Mouse (Mus musculus): ENCODE data around the gene Arfrp1. TPM values are rescaled to one million over a fixed set of nuclear protein-coding genes. Genes with fewer than 3 reads are reported as not detected.

The Arfrp1 gene
- polyA plus RNA-seq, 2 experiments, result 14.8 to 21.1 TPM

- DNase-seq (ENCODE audit: low read depth in 3 of 3, low spot score in 3 of 3), result no peak
- no peak for ATAC-seq (ENCODE audit: insufficient read depth)
- Histone ChIP-seq H3K27me3 (ENCODE audit: control insufficient read depth, insufficient read depth, low read length) (no peaks in the 10 kb centered on the region), H3K36me3 (replicated peaks; ENCODE audit: control insufficient read depth, insufficient read depth, low read depth) (peaks cover 15% of the 10 kb centered on the region), H3K4me3 (ENCODE audit: insufficient read depth in 1 of 2, low read depth in 2 of 2, low read length in 2 of 2) (no peak overlapping the region), H3K27ac (no peak overlapping the region), H3K9me3 (ENCODE audit: control insufficient read depth, low read length) (no peaks in the 10 kb centered on the region), H3K9ac (replicated peaks) (no peak overlapping the region), H3K4me1 (replicated peaks; ENCODE audit: control insufficient read depth in 2 of 2, insufficient read depth in 2 of 2, low read length in 1 of 2) (no peaks in the 10 kb centered on the region), H3K4me2 (ENCODE audit: low read depth) (no peak overlapping the region)
- TF ChIP-seq EP300 (IDR thresholded peaks at IDR 0.05; ENCODE audit: low read depth), result no peak
- TF ChIP-seq CTCF (IDR thresholded peaks at IDR 0.05; ENCODE audit: low read depth), result no peak
- WGBS (ENCODE audit: insufficient replicate concordance), result 82% methylated on average over 4 of the region's 4 CpGs
These were observed 19.8 kb upstream of the Arfrp1 start for GRCm38 (mm10) chr2:181384919-181385391.

DNA sequence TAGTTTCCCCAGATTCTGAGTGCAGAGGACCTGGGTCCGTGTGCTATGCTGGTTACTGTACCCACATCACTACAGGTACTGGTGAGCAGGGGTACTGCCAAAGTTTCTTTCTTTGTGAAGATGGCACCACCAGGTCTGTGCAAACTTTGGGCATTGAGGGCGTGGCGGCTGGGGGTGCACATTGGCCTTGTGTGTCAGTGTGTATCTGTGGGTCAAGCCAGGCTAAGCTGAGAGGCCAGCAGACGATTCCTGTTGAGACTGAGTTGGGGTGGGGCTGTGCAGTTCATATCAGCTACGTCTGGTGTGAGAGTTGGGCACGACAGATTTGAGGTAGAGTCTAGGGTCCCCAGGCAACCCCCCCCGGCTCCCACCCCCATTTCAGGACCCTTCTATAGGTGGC is 19.3 kb upstream of the Arfrp1 start:
- no peaks in the 10 kb centered on the region for H3K27me3 ChIP-seq (ENCODE audit: control insufficient read depth, insufficient read depth, low read length)
- H3K4me2 ChIP-seq (ENCODE audit: low read depth), result no peak overlapping the region
- H3K4me1 ChIP-seq (replicated peaks; ENCODE audit: control insufficient read depth in 2 of 2, insufficient read depth in 2 of 2, low read length in 1 of 2), result no peaks in the 10 kb centered on the region
- no peak overlapping the region for H3K9ac ChIP-seq (replicated peaks)
- no peak for DNase-seq (ENCODE audit: low read depth in 3 of 3, low spot score in 3 of 3)
- TF ChIP-seq EP300 (IDR thresholded peaks at IDR 0.05; ENCODE audit: low read depth) (no peak), CTCF (IDR thresholded peaks at IDR 0.05; ENCODE audit: low read depth) (no peak)
- no peaks in the 10 kb centered on the region for H3K9me3 ChIP-seq (ENCODE audit: control insufficient read depth, low read length)
- H3K4me3 ChIP-seq (ENCODE audit: insufficient read depth in 1 of 2, low read depth in 2 of 2, low read length in 2 of 2), result no peak overlapping the region
- H3K36me3 ChIP-seq (replicated peaks; ENCODE audit: control insufficient read depth, insufficient read depth, low read depth), result peaks cover 19% of the 10 kb centered on the region
- ATAC-seq (ENCODE audit: insufficient read depth), result no peak
- 69% methylated on average over 7 of the region's 7 CpGs for WGBS (ENCODE audit: insufficient replicate concordance)
- no peak overlapping the region for H3K27ac ChIP-seq

DNA sequence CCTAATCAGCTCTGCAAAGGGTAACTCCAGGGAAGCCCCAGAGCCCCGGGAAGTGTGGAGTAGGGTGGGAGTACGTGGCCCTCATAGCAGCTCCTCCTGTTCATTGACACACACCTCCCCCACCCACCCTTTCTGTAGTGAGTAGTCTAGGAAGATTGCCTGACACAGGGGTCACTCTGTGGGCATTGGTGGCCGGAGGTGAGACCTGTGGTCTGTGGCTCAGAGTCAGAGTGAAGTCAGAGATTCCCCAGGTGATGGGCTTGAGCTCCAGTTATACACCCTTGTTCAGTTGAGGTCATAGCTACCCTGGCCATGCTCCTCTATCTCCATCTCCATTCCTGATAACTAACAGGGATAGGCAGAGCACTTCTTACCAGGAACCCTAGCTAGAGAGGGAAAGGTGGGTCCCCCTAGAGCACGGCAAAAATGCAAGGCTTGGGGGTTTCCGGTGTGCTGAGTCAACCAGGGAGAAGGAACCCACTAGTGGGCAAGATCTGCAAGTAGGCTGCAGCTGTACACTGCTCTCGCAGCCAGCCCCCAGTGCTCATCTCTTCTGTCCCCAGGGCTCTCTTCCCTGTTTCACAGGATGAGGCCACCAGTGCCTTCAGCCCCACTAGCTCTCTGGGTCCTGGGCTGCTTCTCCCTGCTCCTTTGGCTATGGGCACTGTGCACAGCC is 16.6 kb upstream of the Arfrp1 start:
- ATAC-seq (ENCODE audit: insufficient read depth), result no peak
- Histone ChIP-seq H3K4me2 (ENCODE audit: low read depth) (no peak overlapping the region), H3K27me3 (ENCODE audit: control insufficient read depth, insufficient read depth, low read length) (no peaks in the 10 kb centered on the region), H3K36me3 (replicated peaks; ENCODE audit: control insufficient read depth, insufficient read depth, low read depth) (peaks cover 24% of the 10 kb centered on the region), H3K4me3 (ENCODE audit: insufficient read depth in 1 of 2, low read depth in 2 of 2, low read length in 2 of 2) (no peak overlapping the region), H3K9me3 (ENCODE audit: control insufficient read depth, low read length) (no peaks in the 10 kb centered on the region), H3K4me1 (replicated peaks; ENCODE audit: control insufficient read depth in 2 of 2, insufficient read depth in 2 of 2, low read length in 1 of 2) (0 out of 4 replicates have a peak, but pooled peaks cover 0 to 2% of the 10 kb centered on the region in 2 experiments), H3K9ac (replicated peaks) (no peak overlapping the region), H3K27ac (no peak overlapping the region)
- TF ChIP-seq EP300 (IDR thresholded peaks at IDR 0.05; ENCODE audit: low read depth) (no peak), CTCF (IDR thresholded peaks at IDR 0.05; ENCODE audit: low read depth) (no peak)
- DNase-seq (ENCODE audit: low read depth in 3 of 3, low spot score in 3 of 3), result no peak
- WGBS (ENCODE audit: insufficient replicate concordance), result 72% methylated on average over 6 of the region's 6 CpGs

DNA sequence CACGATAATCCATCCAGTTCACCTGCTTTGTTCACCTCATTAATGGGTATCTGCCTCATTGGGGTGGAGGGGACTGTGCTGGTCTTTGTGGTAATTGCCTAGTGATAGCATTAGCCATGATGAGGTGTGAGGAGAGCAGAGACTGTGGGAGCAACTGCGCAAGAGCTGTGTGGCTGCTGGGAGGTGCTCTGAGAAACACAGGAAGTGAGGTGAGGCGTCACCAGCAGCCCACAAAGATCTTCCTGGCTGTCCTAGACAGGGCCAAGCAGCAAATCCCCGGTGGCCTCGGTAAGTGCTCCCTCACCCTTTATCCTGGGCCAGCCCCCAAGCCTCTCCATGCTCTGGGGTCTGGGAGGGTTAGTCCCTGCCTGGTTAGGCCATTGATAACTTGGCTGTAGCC is 15.9 kb upstream of the Arfrp1 start:
- H3K4me2 ChIP-seq (ENCODE audit: low read depth), result no peak overlapping the region
- H3K36me3 ChIP-seq (replicated peaks; ENCODE audit: control insufficient read depth, insufficient read depth, low read depth), result peaks cover 24% of the 10 kb centered on the region
- TF ChIP-seq CTCF (IDR thresholded peaks at IDR 0.05; ENCODE audit: low read depth) (no peak), EP300 (IDR thresholded peaks at IDR 0.05; ENCODE audit: low read depth) (no peak)
- H3K27ac ChIP-seq, result no peak overlapping the region
- ATAC-seq (ENCODE audit: insufficient read depth) (no peak), DNase-seq (ENCODE audit: low read depth in 3 of 3, low spot score in 3 of 3) (no peak)
- no peaks in the 10 kb centered on the region for H3K9me3 ChIP-seq (ENCODE audit: control insufficient read depth, low read length)
- no peaks in the 10 kb centered on the region for H3K27me3 ChIP-seq (ENCODE audit: control insufficient read depth, insufficient read depth, low read length)
- H3K4me3 ChIP-seq (ENCODE audit: insufficient read depth in 1 of 2, low read depth in 2 of 2, low read length in 2 of 2), result no peak overlapping the region
- WGBS (ENCODE audit: insufficient replicate concordance), result 65% methylated on average over 5 of the region's 5 CpGs
- no peak overlapping the region for H3K9ac ChIP-seq (replicated peaks)
- H3K4me1 ChIP-seq (replicated peaks; ENCODE audit: control insufficient read depth in 2 of 2, insufficient read depth in 2 of 2, low read length in 1 of 2), result 0 out of 4 replicates have a peak, but pooled peaks cover 0 to 2% of the 10 kb centered on the region in 2 experiments

GRCm38 (mm10) chr2:181380251-181380650 is 15.0 kb upstream of the Arfrp1 start:
- H3K27ac ChIP-seq, result no peak overlapping the region
- 0 out of 4 replicates have a peak, but pooled peaks cover 0 to 2% of the 10 kb centered on the region in 2 experiments for H3K4me1 ChIP-seq (replicated peaks; ENCODE audit: control insufficient read depth in 2 of 2, insufficient read depth in 2 of 2, low read length in 1 of 2)
- no peaks in the 10 kb centered on the region for H3K27me3 ChIP-seq (ENCODE audit: control insufficient read depth, insufficient read depth, low read length)
- no peak overlapping the region for H3K4me2 ChIP-seq (ENCODE audit: low read depth)
- peaks cover 24% of the 10 kb centered on the region for H3K36me3 ChIP-seq (replicated peaks; ENCODE audit: control insufficient read depth, insufficient read depth, low read depth)
- ATAC-seq (ENCODE audit: insufficient read depth) (no peak), DNase-seq (ENCODE audit: low read depth in 3 of 3, low spot score in 3 of 3) (no peak)
- no peak overlapping the region for H3K4me3 ChIP-seq (ENCODE audit: insufficient read depth in 1 of 2, low read depth in 2 of 2, low read length in 2 of 2)
- no peaks in the 10 kb centered on the region for H3K9me3 ChIP-seq (ENCODE audit: control insufficient read depth, low read length)
- H3K9ac ChIP-seq (replicated peaks), result no peak overlapping the region
- 77% methylated on average over 5 of the region's 5 CpGs for WGBS (ENCODE audit: insufficient replicate concordance)
- TF ChIP-seq EP300 (IDR thresholded peaks at IDR 0.05; ENCODE audit: low read depth), result no peak
- TF ChIP-seq CTCF (IDR thresholded peaks at IDR 0.05; ENCODE audit: low read depth), result no peak
